Mouse (Mus musculus): ENCODE data around the gene Nrn1. TPM values are rescaled to one million over a fixed set of nuclear protein-coding genes. Genes with fewer than 3 reads are reported as not detected.

Nrn1 gene
- polyA plus RNA-seq (2014; fragmentation: Illumina TruSeq; extraction: RNeasy Lipid Tissue Mini Kit (QIAGEN cat#74804); ENCODE audit: low read depth, low replicate concordance), result 1.5 TPM

DNA sequence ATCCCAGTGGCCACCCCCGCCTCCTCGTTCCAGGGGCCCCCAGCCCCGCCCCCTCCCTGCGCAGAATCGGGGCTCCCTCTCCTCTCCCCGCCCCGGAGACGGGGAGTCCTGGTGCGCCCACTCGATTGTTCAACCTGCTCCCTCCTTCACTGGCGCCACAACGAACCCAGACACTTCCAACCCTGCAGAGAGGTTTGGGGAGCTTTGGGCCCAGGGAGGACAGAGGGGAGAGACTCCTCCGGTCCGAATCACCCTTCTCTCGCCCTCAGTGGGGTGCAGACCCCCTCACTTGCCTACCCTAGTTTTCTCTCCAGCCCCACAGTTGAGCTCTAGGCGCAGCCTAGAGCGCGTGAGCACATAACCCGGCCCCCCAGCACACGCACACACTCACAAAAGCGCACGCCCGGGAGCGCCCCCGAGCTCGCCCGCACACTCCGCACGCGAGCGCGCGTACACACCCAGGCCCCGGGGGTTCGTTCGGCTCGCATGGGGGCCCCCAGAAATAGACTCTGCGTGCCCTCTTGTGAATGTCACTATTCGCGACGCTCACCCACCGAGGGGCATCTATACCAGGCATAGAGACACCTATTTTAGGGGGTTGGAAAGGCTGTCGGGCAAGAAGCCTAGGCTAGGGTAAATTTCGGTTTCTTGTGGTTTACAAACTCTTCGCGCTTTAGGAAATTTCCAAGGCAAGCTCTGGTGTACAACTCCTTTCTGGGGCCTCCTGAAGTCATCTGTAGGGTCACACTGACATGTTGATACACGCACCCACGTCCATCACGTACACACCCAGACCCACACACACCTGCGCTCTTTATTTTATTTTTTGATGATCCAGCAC lies at the start of gene Nrn1:
Nrn1 (minus strand) TSS at position 401 of the 841 bp plus-strand sequence.

